ENCODE assay signal across 8 mouse cellular contexts in the genomic region with DNA sequence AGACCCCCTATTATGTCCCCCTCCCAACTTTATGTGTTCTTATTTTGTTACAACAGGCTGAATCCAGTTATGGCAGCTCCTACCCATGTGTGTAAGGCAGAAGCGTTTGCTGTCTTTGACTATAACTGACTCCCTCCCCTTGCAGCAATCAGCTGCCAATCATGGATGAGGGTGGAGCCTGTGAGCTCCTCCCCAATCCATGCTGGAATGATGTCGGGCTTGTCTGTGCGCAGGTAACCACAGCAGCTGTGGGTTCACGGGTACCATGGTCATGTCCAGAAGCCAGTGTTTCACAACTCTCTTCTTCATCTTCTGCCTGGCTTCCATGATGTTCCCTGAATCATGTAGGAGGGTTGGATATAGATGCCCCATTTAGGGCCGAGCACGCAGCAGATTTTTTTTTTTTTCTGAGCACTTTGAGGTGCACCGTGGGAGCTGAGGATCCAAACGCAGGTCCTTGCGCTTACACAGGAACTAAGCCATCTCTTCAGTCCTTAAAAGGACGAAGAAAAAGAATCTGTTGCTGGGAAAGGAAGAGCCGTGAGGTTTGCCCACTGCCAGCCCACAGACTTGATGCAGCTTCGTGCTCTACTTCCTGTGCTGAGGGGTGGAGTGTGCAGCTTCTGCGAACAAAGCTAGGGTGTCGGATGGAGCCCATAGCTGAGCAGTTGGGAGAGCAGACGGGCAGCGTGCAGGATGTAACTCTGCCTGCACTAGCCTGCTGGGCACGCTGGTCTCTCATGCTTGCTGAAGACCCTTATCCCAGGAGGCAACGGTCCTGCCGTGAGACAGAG. TPM values are rescaled to one million over a fixed set of nuclear protein-coding genes. Genes with fewer than 3 reads are reported as not detected.
A peak's percentile ranks its signal among the peaks of the same experiment; 100 is the strongest.
DNase-seq lines count a peak whose midpoint lies in the region; ATAC-seq and TF ChIP-seq lines count a peak whose summit lies in the region.

No protein-coding gene starts in this region.

- H3K9ac ChIP-seq in heart, embryonic 11.5 days (ENCODE audit: low read depth, low read length), result no peak overlapping the region
- H3K9ac ChIP-seq in ES-E14 (ENCODE audit: insufficient read depth, low read depth, low read length, poor library complexity, severe bottlenecking), result peak overlapping the region; percentile 2; the same call in 1 of the 2 replicates

- 48% methylated on average over 19 of the region's 19 CpGs for WGBS in heart, embryonic 11.5 days (ENCODE audit: insufficient replicate concordance)
- WGBS in heart, embryonic 10.5 days, result 51% methylated on average over 19 of the region's 19 CpGs

- in situ Hi-C loops in ES-E14 (cut with MboI; ENCODE audit: low sequenced_read_pairs in 2 of 2, unreplicated experiment in 2 of 2), result no loop called here

- no peaks in the 10 kb centered on the region; the same call in 1 of the 2 replicates for H3K27me3 ChIP-seq in heart, embryonic 11.5 days (ENCODE audit: control insufficient read depth, insufficient read depth, low read length)
- peaks cover 6% of the 10 kb centered on the region; the same call in 1 of the 2 replicates for H3K27me3 ChIP-seq in heart, embryonic 10.5 days (ENCODE audit: insufficient read depth, poor library complexity, severe bottlenecking)

- no peak overlapping the region for H3K27ac ChIP-seq in heart, embryonic 11.5 days (ENCODE audit: low read depth, low read length)
- H3K27ac ChIP-seq in heart, embryonic 10.5 days, result no peak overlapping the region
- no peak overlapping the region for H3K27ac ChIP-seq in ES-E14 (ENCODE audit: insufficient read depth, low read depth, low read length, poor library complexity, severe bottlenecking)

- DNase-seq in heart, embryonic 10.5 days (ENCODE audit: low spot score), result no peak
- DNase-seq in ES-E14 (ENCODE audit: low read depth, low spot score), result peak; percentile 20
- peak; percentile 78 for DNase-seq in layer of hippocampus, adult 9-11 months
- peak; percentile 87 for DNase-seq in naive thymus-derived CD4-positive, alpha-beta T cell, adult 2 months (ENCODE audit: low read depth)
- DNase-seq in cerebellum, adult 18-20 months, result no peak
- DNase-seq in cerebellum, postnatal 36 days, result no peak
- DNase-seq in ovary, postnatal 36 days (ENCODE audit: low spot score), result no peak

- H3K36me3 ChIP-seq in heart, embryonic 11.5 days (ENCODE audit: control insufficient read depth, insufficient read depth, low read length), result no peaks in the 10 kb centered on the region
- no peaks in the 10 kb centered on the region for H3K36me3 ChIP-seq in heart, embryonic 10.5 days
- no peaks in the 10 kb centered on the region for H3K36me3 ChIP-seq in ES-E14 (ENCODE audit: control insufficient read depth, insufficient read depth, low read length, poor library complexity, severe bottlenecking)

- no peak for ATAC-seq in heart, embryonic 11.5 days (replicated peaks; ENCODE audit: insufficient number of reproducible peaks, low FRiP score, low TSS enrichment)

- no peaks in the 10 kb centered on the region for H3K9me3 ChIP-seq in heart, embryonic 11.5 days (replicated peaks; ENCODE audit: control insufficient read depth, low read length)
- H3K9me3 ChIP-seq in heart, embryonic 10.5 days, result no peaks in the 10 kb centered on the region
- no peaks in the 10 kb centered on the region for H3K9me3 ChIP-seq in ES-E14 (ENCODE audit: control insufficient read depth, insufficient read depth, low read depth, low read length)

- no peak overlapping the region for H3K4me3 ChIP-seq in heart, embryonic 11.5 days (ENCODE audit: low read depth, low read length)
- no peak overlapping the region for H3K4me3 ChIP-seq in heart, embryonic 10.5 days
- peak overlapping the region; percentile 9 to 41; a peak in 3 of 4 replicates for H3K4me3 ChIP-seq in ES-E14 (ENCODE audit: insufficient read depth in 1 of 2, low read depth in 1 of 2, low read length in 2 of 2, poor library complexity in 1 of 2, severe bottlenecking in 1 of 2)

- H3K4me2 ChIP-seq in heart, embryonic 11.5 days, result peak overlapping the region; percentile 34

- no peaks in the 10 kb centered on the region for H3K4me1 ChIP-seq in heart, embryonic 11.5 days (ENCODE audit: control insufficient read depth, insufficient read depth, low read length)
- no peaks in the 10 kb centered on the region for H3K4me1 ChIP-seq in heart, embryonic 10.5 days
- peaks cover 0 to 14% of the 10 kb centered on the region in 2 experiments; a peak in 2 of 4 replicates for H3K4me1 ChIP-seq in ES-E14 (ENCODE audit: control insufficient read depth in 2 of 2, insufficient read depth in 2 of 2, low read length in 2 of 2, poor library complexity in 1 of 2)

TF ChIP-seq in ES-E14, 5 proteins besides CTCF, POLR2A, EP300 and RAD21:
- peak; percentile 54; the same call in 1 of the 2 replicates for TF ChIP-seq ZNF384 (IDR thresholded peaks at IDR 0.05; ENCODE audit: low read depth, low read length)
- TF ChIP-seq CHD2 (IDR thresholded peaks at IDR 0.05; ENCODE audit: low read depth, low read length), result no peak

RNA-seq across cellular contexts. Expression of a gene that starts 43.5 kb away (rescaled TPM):
- 0.06 and 0.08 TPM in 2 replicates for polyA plus RNA-seq in heart, embryonic 11.5 days (2014; fragmentation: Nextera tagmentation; extraction: Ambion mirVana)
- polyA plus RNA-seq in heart, embryonic 10.5 days (2016; fragmentation: Nextera tagmentation; extraction: Ambion mirVana), result 0.11 TPM in 1 of 2 replicates, not detected in the other
- 0.42 and 1.2 TPM in 2 replicates for total RNA-seq in ES-E14 (2012; rRNA removed)

Comparison
In these comparisons a context has a peak if more than half of its experiments do, and no peak if none do; other contexts are left out.
1. H3K4me3 ChIP-seq: peak in ES-E14 (2 of 2); none in heart, embryonic 11.5 days (single experiment) and heart, embryonic 10.5 days (single experiment).
2. DNase-seq: peak in ES-E14 (single experiment), layer of hippocampus, adult 9-11 months (single experiment) and naive thymus-derived CD4-positive, alpha-beta T cell, adult 2 months (single experiment); none in heart, embryonic 10.5 days (single experiment), cerebellum, adult 18-20 months (0 of 2), cerebellum, postnatal 36 days (0 of 2) and ovary, postnatal 36 days (single experiment).